Mouse (Mus musculus) neural tube, embryonic 14.5 days (tissue): Measurements from ENCODE around the gene Ppp3ca. TPM values are rescaled to one million over a fixed set of nuclear protein-coding genes. Genes with fewer than 3 reads are reported as not detected.
A peak's percentile ranks its signal among the peaks of the same experiment; 100 is the strongest.

ENCODE experiments used
- ATAC-seq: fragments of 200-750 bp; cut with Nextera tagmentation; 2 replicates; pipeline ENCODE4 v1.8.0; 2017; ENCODE audit warnings: low read depth, mild to moderate bottlenecking, moderate TSS enrichment, moderate library complexity
- H3K27ac ChIP-seq: fragments of 300-500 bp; sonication (generic); 2 replicates; pipeline ENCODE4 v1.5.1; 2014; ENCODE audit warnings: low read depth, mild to moderate bottlenecking, control low read depth, low read length, moderate library complexity, mixed read lengths
- H3K27me3 ChIP-seq: fragments of 300-500 bp; sonication (generic); 2 replicates; pipeline ENCODE4 v1.6.1; 2014; ENCODE audit warnings: low read length; ENCODE audit not compliant: control insufficient read depth, insufficient read depth
- H3K36me3 ChIP-seq: fragments of 300-500 bp; sonication (generic); 2 replicates; pipeline ENCODE4 v1.6.1; 2014; ENCODE audit warnings: low read length, mixed read lengths; ENCODE audit not compliant: control insufficient read depth, insufficient read depth
- H3K4me1 ChIP-seq: fragments of 300-500 bp; sonication (generic); 2 replicates; pipeline ENCODE4 v1.6.1; 2014; ENCODE audit warnings: low read length; ENCODE audit not compliant: control insufficient read depth, insufficient read depth
- H3K4me2 ChIP-seq: fragments of 300-500 bp; sonication (generic); 2 replicates; pipeline ENCODE4 v1.6.1; 2014; ENCODE audit warnings: mild to moderate bottlenecking, low read depth, low read length, control low read depth
- H3K4me3 ChIP-seq: fragments of 300-500 bp; sonication (generic); 2 replicates; pipeline ENCODE4 v1.5.1; 2014; ENCODE audit warnings: low read depth, low read length, control low read depth, mixed read lengths
- H3K9ac ChIP-seq: fragments of 300-500 bp; sonication (generic); replicated peaks from 2 replicates; pipeline ENCODE4 v1.6.1; 2014; ENCODE audit warnings: low read depth, mild to moderate bottlenecking, control low read depth, low read length, mixed read lengths
- H3K9me3 ChIP-seq: fragments of 300-500 bp; sonication (generic); 2 replicates; pipeline ENCODE4 v1.6.1; 2016; ENCODE audit warnings: low read length; ENCODE audit not compliant: control insufficient read depth
- WGBS: fragments of 180-500 bp; shearing (Covaris S2); extraction: QIAGEN DNeasy Blood & Tissue Kit; methylation state at CpG from one replicate; pipeline ENCODE4 v1.1.7; 2014; 5-methylcytosine and 5-hydroxymethylcytosine counted together
- polyA plus RNA-seq: library from polyadenylated mRNA; unstranded; fragments of >200 nt; fragmentation: Nextera tagmentation; extraction: Ambion mirVana; gene quantifications from 2 replicates; pipeline ENCODE4 v1.2.1, GENCODE M21; 2014

Ppp3ca gene
- polyA plus RNA-seq, 1 experiment from 2014 or later: 215 TPM

GRCm38 (mm10) chr3:136833893-136834292, 164.0 kb downstream of the Ppp3ca start:
- Histone ChIP-seq H3K27ac (0 out of 2 replicates have a peak overlapping the region, but pooled peaks have one; percentile 0), H3K4me3 (no peak overlapping the region), H3K9ac (no peak overlapping the region), H3K9me3 (no peaks in the 10 kb centered on the region), H3K36me3 (no peaks in the 10 kb centered on the region), H3K4me2 (peak overlapping the region; percentile 29; the same call in 1 of the 2 replicates), H3K4me1 (peaks cover 8% of the 10 kb centered on the region), H3K27me3 (no peaks in the 10 kb centered on the region)
- WGBS: 3% methylated on average over 5 of the region's 5 CpGs
- ATAC-seq: peak; percentile 29; the same call in 1 of the 2 replicates

GRCm38 (mm10) chr3:136835851-136836250, 165.9 kb downstream of the Ppp3ca start:
- Histone ChIP-seq H3K9me3 (no peaks in the 10 kb centered on the region), H3K4me2 (no peak overlapping the region), H3K27ac (no peak overlapping the region), H3K27me3 (no peaks in the 10 kb centered on the region), H3K36me3 (no peaks in the 10 kb centered on the region), H3K9ac (no peak overlapping the region), H3K4me1 (peaks cover 8% of the 10 kb centered on the region), H3K4me3 (no peak overlapping the region)
- ATAC-seq: no peak
- WGBS: 56% methylated on average over 9 of the region's 9 CpGs

GRCm38 (mm10) chr3:136836319-136837193, 166.6 kb downstream of the Ppp3ca start:
- Histone ChIP-seq H3K4me1 (peaks cover 8% of the 10 kb centered on the region), H3K36me3 (no peaks in the 10 kb centered on the region), H3K9me3 (no peaks in the 10 kb centered on the region), H3K9ac (no peak overlapping the region), H3K4me2 (no peak overlapping the region), H3K27ac (no peak overlapping the region), H3K4me3 (no peak overlapping the region), H3K27me3 (no peaks in the 10 kb centered on the region)
- WGBS: 83% methylated on average over 17 of the region's 17 CpGs
- ATAC-seq: no peak

- no peak overlapping the region for H3K9ac ChIP-seq
- H3K4me2 ChIP-seq: no peak overlapping the region
- no peak for ATAC-seq
- H3K9me3 ChIP-seq: no peaks in the 10 kb centered on the region
- WGBS: 92% methylated on average over 3 of the region's 3 CpGs
- peaks cover 8% of the 10 kb centered on the region for H3K4me1 ChIP-seq
- no peak overlapping the region for H3K27ac ChIP-seq
- H3K27me3 ChIP-seq: no peaks in the 10 kb centered on the region
- H3K4me3 ChIP-seq: no peak overlapping the region
- H3K36me3 ChIP-seq: no peaks in the 10 kb centered on the region
Measured at GRCm38 (mm10) chr3:136837589-136837988, 167.7 kb downstream of the Ppp3ca start.

GRCm38 (mm10) chr3:136841282-136841681, 171.4 kb downstream of the Ppp3ca start:
- H3K36me3 ChIP-seq: no peaks in the 10 kb centered on the region
- H3K9ac ChIP-seq: no peak overlapping the region
- ATAC-seq: no peak
- H3K4me2 ChIP-seq: no peak overlapping the region
- H3K4me3 ChIP-seq: no peak overlapping the region
- no peaks in the 10 kb centered on the region for H3K9me3 ChIP-seq
- WGBS: 71% methylated on average over 3 of the region's 3 CpGs
- peaks cover 5% of the 10 kb centered on the region; the same call in 1 of the 2 replicates for H3K4me1 ChIP-seq
- H3K27ac ChIP-seq: no peak overlapping the region
- no peaks in the 10 kb centered on the region for H3K27me3 ChIP-seq

GRCm38 (mm10) chr3:136842384-136842783, 172.5 kb downstream of the Ppp3ca start:
- peaks cover 5% of the 10 kb centered on the region; the same call in 1 of the 2 replicates for H3K4me1 ChIP-seq
- H3K9me3 ChIP-seq: no peaks in the 10 kb centered on the region
- H3K27me3 ChIP-seq: no peaks in the 10 kb centered on the region
- H3K4me3 ChIP-seq: no peak overlapping the region
- no peak overlapping the region for H3K27ac ChIP-seq
- 51% methylated on average over 1 of the region's 1 CpGs for WGBS
- ATAC-seq: peak; percentile 15; the same call in 1 of the 2 replicates
- H3K36me3 ChIP-seq: no peaks in the 10 kb centered on the region
- H3K9ac ChIP-seq: no peak overlapping the region
- H3K4me2 ChIP-seq: no peak overlapping the region

- H3K27ac ChIP-seq: no peak overlapping the region
- H3K4me3 ChIP-seq: no peak overlapping the region
- WGBS: 51% methylated on average over 7 of the region's 7 CpGs
- peak; percentile 29; the same call in 1 of the 2 replicates for ATAC-seq
- H3K4me2 ChIP-seq: no peak overlapping the region
- H3K9me3 ChIP-seq: no peaks in the 10 kb centered on the region
- no peaks in the 10 kb centered on the region for H3K27me3 ChIP-seq
- no peaks in the 10 kb centered on the region for H3K36me3 ChIP-seq
- H3K4me1 ChIP-seq: peaks cover 5% of the 10 kb centered on the region; the same call in 1 of the 2 replicates
- H3K9ac ChIP-seq: no peak overlapping the region
Measured at GRCm38 (mm10) chr3:136843811-136844491, 174.0 kb downstream of the Ppp3ca start.

GRCm38 (mm10) chr3:136849035-136849434, 179.1 kb downstream of the Ppp3ca start:
- H3K4me1 ChIP-seq: peaks cover under 1% of the 10 kb centered on the region; the same call in 1 of the 2 replicates
- no peak overlapping the region for H3K9ac ChIP-seq
- H3K4me3 ChIP-seq: no peak overlapping the region
- 94% methylated on average over 1 of the region's 1 CpGs for WGBS
- H3K9me3 ChIP-seq: no peaks in the 10 kb centered on the region
- no peaks in the 10 kb centered on the region for H3K36me3 ChIP-seq
- no peak overlapping the region for H3K27ac ChIP-seq
- H3K27me3 ChIP-seq: no peaks in the 10 kb centered on the region
- no peak overlapping the region for H3K4me2 ChIP-seq
- no peak for ATAC-seq

GRCm38 (mm10) chr3:136852921-136853320, 183.0 kb downstream of the Ppp3ca start:
- H3K9me3 ChIP-seq: no peaks in the 10 kb centered on the region
- H3K4me2 ChIP-seq: no peak overlapping the region
- no peak overlapping the region for H3K4me3 ChIP-seq
- ATAC-seq: no peak
- H3K9ac ChIP-seq: no peak overlapping the region
- no peaks in the 10 kb centered on the region for H3K27me3 ChIP-seq
- no peak overlapping the region for H3K27ac ChIP-seq
- no peaks in the 10 kb centered on the region for H3K36me3 ChIP-seq
- no peaks in the 10 kb centered on the region for H3K4me1 ChIP-seq
- 88% methylated on average over 6 of the region's 6 CpGs for whole genome bisulfite sequencing
